Mouse (Mus musculus): ENCODE results near the gene Cfap126.

DNA sequence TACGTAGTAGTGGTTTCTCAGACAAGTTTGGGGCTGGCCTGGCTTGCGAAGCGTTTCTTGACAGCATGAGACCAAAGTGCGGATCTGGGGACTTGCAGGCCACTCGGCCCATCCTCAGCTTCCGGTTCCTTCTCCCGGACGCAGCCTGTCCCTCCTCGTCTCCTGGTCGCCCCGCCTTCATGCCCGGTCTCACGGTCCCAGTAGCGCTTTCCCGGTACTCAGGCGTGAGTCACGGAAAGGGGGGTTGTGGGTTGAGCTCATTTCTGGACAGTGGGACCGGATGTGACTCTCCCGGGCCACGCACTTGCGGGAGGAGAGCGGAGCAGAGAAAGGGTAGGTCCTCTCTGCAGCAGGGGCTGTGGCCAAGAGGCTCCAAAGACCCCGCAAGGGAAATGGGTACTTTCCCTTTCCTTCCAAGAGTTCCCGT is at the start of gene Cfap126:
- TF ChIP-seq POLR2A (IDR thresholded peaks at IDR 0.05; ENCODE audit: low read depth, low read length) (peak; percentile 34), CTCF (conservative IDR thresholded peaks at IDR 0.05; ENCODE audit: insufficient read depth, insufficient read length, low read depth, low read length) (no peak)

All from kidney, adult 2 months (tissue).